Mouse (Mus musculus) retina, postnatal 1 day (tissue): ENCODE data around the gene Tnfrsf13c.
A peak's percentile ranks its signal among the peaks of the same experiment; 100 is the strongest.

Experiments
- DNase-seq: peaks from one replicate; pipeline ENCODE4 v3.0.0-alpha.2; 2012

Gene Tnfrsf13c

DNA sequence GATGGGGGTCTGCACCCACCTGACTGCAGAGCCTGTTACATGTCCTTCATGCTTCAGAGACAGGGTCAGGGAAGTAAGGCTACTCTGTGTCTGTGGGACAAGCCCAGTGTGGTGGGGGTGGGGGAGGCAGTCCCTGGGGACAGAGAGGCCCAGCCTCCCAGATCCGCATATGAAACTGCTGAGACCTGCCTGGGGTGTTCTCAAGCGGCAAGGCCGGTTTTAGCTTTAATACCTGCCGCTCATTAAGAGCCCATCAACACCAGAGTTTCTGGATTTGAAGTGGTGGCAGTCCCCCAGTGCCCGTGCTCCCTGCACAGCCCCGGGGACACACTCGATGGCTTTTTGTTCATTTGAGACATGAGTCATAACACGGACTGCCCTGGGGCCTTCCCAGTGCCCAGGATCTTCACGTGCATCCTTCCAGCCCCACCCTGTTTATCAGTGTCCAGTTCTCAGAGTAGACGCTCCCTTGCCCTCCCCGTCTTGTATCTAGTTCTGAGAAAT, 5.4 kb upstream of the Tnfrsf13c start:
- DNase-seq = no peak

DNA sequence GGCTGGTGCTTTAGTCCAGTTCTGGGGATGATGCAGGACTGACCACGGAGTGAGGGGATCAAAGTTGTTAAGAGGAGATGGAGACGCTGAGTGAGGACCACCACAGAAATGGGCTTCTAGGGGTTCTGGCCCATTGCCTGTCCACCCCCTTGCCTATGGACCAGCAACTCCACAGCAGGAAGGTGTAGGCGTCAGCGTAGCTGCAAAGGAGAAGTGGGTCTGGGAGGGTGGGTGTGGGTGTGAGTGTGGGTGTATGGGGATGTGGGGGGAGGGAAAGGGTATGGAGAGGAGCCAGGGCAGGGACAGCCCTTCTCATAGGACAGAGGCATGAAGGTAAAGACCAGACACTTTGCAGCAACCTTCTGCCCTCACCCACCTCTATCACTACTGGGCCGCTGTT, 1.6 kb upstream of the Tnfrsf13c start:
- DNase-seq = no peak

DNA sequence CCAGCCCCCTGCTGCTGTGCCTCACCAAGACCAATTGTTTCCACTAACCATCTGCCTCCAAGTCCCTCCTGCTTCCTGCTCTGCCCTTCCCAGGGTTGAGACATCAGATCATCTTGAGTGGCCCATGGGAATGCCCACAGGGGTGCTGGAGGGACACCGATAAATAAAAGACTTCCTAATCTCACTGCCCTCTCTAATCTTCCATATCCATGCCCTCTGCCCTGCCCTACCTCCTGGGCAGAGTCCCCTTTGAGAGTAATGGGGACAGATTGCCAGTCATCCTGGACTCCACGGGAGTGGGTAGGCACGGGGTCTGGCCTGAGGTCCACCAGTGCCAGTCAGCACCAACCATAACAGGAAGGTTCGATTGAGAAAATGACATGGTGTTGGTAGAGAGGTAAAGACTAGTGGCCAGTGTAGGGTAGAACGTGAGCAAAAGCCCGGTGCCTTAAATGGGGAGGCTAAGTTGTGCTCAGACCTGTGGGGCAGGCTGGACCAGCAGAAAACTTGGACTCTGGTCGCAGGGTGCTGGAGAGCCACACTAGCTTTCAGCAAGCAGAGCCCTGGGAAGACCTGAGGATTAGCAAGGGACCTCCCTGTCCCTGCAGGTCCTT, 540 bp upstream of the Tnfrsf13c start:
- no peak for DNase-seq

DNA sequence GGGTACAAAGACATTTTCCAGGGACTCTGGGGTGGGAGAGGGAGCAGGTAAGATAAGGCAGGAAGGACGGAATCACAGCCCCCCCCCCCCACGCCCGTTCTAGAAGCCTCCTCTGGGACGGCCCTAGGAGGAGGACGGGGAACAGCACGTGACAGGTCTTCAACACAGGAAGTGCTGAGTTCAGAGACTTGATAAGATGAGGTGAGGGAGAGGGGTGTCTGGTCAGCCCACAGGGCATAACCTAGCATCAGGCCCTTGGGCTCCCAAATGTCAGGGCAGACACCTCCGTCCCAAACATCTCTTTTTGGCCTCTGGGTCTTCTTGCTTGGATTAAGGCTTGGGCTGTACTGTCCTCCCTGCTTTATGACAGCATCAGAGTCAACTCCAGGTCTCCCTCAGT, 918 bp downstream of the Tnfrsf13c start:
- no peak for DNase-seq

DNA sequence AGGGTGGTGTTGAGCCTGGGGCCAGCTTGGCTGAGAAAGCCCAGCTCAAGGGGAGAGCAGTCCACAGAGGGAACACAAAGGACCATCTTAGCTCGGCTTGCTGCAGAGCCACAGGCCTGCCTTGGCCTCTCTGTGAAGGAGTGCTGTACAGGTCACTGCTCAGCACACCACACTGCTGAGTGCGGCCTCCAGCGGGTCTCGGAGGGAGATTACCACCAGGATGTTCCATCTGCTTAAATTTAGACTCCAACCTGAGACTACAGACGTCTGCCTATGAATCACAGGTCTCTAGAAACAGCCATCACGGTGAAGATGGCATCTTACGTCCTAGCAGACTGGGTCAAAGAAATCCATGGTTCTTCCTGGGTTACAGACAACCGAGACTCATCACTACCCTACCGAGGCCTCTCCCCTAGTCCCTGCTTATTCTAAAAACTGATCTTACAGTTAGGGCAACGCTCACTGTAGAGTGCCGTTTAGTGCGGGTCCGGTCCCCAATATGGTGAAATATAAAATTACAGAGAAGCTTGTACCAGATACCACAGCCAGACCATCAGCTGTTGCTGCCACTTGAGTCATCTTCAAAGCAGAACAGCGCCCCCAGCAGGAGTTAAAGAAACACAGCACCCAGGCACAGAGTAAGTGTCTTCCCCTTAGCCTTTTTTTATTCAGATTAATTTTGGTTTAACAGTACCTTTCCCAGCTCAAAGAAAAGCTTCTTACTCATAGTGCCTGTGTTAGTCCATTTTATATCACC, 2.9 kb downstream of the Tnfrsf13c start:
- DNase-seq = peak; percentile 36

DNA sequence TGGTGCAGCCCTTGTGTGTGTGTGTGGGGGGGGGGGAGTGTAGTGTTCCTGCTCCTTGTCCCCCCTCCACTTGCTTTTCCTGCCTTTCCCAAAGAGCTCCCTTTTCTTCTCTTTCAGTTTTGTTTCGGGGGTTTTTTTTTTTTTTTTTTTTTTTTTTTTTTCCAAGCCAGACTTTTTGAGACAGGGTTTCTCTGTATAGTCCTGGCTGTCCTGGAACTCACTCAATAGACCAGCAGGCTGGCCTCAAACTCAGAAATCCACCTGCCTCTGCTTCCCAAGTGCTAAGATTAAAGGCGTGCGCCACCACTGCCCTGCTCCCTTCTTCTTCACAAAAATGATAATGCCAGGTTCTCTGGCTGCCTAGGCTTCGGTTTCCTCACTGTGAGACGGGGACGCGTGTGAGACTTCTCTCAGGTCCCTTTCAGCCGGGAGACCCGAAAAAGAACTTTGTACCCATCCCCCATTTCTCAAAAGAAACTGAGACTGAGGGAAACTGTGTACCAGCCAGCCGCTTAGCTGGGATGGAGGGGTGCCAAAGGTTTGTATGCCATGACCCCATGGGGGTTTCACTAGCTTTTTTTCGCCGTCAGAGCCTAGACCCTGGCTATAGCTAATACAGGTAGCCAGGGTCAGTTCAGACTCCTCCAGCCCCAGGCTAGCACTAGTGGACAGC, 4.0 kb downstream of the Tnfrsf13c start:
- DNase-seq = no peak

DNA sequence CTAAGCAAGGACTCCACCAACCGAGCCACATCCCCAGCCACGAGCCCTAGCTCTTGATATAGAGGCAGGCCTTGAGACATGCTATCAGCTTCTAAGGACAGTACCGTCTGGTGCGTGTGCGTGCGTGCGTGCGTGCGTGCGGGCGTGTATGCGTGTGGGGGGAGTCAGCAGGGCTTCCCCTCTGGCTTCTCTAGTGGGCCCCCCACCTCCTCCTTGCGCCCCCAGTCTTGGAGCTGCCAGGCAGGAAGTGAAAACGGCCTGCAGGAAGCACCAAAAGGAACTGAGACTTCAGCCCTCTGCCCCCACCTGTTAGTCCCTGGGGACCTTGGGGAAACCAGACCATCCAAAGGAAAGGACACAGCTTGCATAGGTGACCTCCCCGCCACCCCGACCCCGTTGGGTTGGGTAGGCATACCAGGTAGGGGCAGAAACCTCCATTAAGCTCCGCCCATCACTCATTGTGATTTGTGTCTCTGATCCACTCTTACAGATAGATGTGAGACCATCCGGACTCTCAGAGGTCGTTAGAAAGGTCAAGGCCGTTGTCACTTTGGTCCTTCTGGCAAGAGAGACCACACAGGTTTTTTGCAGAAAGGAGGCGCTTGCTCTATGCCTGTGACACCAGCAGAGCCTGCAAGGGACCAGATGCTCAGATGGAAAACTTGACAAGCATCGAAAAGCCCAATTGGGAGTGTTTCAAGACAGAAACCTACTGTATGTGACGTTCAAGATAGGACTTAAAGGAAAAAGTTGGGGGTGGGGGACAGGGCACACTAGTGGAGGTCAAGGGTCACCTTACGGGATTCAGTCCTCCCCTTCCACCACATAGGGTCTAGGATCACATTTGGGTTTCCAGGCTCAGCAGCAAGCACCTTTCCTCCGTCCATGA, 5.1 kb downstream of the Tnfrsf13c start:
- no peak for DNase-seq

DNA sequence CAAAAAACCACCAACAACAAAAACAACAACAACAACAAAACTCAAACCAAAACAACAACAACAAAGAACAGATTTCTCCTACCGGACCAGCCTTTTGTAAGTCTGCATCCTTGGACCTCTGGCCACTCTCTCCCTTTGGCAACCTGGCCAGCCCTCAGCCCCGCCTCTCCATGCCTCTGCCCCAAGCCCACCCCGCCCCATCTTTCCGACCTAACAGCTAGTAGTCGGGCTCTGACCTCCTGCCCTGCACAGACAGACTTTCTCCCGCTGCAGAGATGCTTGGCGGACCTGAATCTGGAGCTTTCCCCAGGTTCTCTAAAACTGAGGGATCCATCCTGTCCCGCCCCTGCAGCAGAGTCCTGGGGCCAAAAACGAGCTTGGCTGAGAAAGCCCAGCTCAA, 6.2 kb downstream of the Tnfrsf13c start:
- no peak for DNase-seq

DNA sequence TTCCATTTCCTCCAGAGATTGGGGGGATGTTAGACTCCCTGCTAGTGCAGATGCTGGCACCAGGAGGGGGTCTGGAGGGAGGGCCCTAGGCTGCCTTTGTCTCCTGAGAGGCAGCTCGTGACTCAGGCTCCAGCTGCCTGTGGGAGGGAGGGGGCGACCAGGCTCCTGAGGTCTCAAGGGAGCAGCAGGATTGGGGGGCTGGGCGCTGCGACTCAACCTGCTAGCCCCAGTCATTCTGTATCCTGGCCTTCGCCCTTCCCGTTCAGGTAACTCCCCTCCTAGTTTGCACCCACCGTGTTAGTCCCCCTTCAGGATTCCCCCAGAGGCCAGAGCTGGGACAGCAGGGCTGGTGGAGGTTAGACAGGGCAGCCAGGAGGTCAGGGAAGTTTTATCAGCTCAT, 7.1 kb downstream of the Tnfrsf13c start:
- DNase-seq = peak; percentile 51

DNA sequence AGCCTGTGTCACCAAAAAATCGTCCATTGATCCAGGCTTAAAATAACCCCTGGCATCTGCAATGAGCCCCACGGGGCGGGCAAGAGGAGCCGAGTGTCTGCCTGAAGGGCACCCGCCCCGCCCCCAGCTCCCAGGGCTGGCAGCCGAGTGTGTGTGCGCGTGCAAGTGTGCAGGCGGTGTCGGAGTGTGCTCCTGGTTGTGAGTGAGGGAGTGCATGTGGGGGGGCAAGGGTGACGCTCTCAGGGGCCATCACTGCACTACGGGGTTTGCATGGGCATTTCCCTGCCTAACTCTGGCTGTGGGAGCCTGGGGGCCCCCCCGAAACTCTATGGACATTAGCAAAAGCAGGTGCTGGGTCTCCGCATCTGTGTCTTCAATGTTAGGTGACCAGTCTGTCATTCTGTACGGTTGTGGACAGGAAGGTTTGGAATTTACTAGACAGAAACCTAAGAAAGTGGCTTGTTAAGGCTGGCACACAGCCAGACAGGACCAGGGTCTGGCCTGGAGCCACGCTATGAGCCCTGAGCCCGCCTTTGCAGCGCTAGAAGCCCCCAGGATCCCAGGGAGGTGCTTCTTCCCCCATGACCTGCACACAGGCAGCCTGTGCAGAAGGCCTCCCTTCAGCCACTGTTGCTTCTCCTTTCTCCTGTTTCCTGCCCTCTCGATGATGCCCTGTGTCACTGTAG, 7.9 kb downstream of the Tnfrsf13c start:
- peak; percentile 49 for DNase-seq

DNA sequence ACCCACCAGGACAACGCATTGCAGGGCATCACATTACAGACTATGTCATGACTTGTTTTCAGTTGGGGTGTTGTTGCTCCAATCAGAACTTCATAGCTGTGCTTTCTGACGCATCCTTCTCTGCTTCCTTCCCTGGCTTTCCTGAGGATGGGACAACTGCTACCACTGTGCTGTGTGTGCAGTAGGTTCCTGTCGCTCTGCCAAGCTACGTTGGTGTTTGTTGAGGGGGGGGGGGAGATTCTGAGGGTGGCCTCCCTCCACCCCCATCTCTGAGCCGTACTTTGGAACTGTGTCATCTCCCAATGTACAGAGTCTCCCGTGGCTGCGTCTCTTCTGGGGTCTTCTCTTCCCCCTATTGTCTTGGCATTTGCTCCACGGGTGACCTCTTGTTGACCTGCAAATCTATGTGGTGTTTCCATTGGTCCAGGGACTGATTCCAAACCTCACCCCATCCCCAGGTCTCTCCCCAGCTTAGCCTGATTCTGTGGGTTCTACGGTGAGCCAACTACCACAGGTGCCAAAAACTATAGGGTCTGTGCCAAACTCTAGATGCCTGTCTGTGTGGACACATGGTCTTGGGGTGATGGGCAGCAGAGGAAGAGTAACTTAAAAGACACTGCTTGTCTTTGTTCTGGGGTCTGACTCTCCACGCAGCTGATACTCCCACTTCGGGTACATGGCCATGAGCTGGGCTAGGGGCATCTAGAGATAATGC, 8.7 kb downstream of the Tnfrsf13c start:
- DNase-seq = peak; percentile 31

DNA sequence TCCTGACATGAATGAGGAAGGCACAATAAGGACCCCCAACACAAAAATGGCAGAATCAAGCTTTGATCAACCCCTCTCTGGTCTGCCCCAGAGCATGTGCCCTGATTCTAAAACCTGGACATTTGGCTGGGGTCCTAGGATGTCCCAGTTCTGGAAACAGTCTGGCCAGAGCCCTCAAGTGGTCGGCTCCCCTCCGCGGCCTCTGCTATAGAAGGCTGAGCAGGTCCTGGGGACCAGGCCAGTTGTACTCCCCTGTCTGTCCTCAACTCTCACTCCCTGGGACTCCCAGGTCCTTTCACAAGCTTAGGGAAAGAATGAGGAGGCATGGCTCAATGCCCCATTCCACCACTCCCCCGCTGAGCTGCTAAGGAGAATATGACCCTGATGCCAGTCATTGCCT, 10.9 kb downstream of the Tnfrsf13c start:
- DNase-seq = no peak

DNA sequence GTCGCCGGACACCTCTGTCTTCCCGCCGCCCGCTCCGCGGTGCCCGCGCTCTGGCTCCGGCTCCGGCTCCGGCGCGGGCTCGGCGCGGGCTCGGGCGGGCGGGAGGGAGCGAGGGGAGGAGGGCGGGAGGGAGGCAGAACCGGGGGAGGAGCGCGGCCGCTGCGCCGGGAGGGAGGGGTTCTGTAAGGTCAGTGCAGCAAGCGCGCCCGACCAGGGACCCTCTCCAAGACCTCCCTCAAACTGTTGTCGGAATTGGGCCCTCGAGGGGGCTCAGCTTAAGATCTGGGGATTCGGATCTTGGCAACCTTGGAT, 11.5 kb downstream of the Tnfrsf13c start, which contains the start of gene Shisa8:
TSS of gene Shisa8 (minus strand) at position 64 of the 312 bp plus-strand sequence.
- DNase-seq = peak; percentile 59

DNA sequence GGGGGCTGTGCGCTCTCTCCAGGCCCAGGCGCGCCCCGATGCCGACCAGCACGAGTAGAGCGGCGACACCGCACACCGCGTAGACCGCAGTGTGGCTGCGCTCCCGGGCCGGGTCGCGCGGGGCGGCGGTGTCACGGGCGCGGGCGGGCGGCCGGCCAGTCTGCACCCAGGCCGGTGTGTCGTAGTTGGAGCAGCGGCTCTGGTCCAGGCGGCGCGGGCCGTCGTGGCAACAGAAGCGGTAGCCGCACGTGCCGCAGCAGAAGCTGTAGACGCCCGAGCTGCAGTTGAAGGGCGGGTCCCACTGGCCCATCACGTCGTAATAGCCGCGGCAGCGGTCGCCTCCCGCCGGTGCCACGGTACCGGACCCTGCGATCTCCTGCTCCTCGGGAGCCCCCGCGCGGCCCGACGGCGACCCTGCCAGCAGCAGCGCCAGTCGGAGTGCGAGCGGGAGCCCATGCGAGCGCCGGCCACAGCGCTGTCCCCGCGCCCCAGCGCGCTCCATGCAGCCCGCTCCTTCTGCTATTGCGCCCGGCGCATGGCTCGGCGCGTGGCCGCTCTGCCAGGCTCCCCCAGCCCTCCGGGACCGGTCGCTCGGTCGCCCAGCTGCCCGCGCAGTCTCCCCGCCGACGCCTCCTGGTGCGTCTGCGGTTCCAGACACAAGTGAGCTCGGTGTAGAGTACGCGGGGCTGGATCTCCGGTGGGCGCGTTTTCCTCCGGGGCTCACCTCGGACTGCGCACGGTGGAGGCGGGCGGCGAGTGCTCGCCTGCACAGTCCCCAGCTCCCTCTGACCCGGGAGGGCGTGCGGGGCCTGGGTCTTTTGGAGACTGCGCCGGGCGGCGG, 12.0 kb downstream of the Tnfrsf13c start:
- DNase-seq = peak; percentile 67

DNA sequence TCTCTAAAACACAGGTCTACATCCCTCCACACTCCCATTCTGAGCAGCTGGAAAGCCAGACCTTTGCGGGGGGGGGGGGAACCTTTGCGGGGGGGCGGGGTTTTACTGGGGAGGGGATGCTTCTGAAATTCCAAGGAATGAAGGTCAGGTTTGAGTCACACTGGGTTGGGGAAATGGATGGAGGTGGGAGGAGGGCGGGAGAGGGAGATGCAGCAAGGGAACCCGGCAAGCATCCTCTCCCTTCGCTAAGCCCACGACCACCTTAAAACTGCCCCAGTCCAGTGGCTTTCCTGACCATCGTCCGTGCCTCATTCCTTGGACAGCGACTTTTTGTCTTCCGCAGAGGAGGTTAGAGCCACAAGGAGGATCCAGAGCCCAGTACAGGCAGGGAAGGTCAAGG, 12.9 kb downstream of the Tnfrsf13c start:
- no peak for DNase-seq

DNA sequence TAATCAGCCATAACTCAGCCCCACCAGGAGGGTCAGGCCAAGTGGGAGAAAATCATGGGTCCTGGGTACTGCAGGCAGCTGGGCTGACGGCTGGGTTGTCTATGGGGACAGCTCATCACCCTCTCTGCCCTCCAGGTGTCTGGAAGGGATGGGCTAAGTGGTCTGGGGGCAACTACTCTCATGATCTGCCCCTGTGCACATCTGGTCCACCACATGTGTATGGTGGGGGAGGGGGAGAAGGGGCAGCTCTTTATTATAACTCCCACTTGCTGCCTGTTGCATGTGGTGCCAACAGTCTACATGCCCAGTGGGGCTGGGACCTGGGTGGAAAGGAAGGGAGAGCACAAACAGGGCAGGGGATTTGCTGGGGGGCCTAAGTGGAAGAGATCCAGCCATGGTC, 13.4 kb downstream of the Tnfrsf13c start:
- no peak for DNase-seq

DNA sequence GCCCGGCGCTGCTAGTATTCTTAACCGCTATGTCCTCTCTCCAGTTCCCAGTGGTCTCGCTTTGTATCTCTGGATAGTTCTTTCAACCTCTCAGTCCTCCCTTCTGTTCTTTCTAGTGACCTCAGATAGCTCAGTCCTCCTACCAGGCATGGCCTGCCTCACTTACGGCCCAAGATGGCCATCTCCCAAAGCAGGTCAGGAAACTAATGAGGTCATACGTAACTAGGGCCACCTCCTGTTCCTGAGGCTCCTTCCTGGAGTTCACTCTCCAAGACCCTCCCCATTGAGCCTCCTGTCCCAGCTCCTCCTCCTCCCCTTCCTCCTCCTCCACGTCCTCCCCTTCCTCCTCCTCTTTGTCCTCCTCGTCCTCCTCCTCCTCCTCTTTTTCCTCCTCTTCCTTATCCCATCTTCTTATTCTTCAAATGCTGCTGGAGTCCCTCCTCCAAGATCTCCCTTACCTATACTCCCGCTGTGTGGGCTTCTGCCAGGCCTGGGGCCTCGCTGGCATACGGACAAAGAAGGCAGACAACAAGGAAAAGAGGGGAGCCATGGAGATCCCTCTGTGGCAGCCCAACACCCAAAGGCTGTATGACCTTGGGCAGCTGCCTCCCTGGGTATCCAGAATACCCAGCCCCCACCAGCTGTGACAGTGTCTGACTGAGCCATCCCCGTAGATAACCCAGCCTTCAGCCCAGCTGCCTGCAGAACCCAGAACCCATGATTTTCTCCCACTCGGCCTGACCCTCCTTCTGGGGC, 14.7 kb downstream of the Tnfrsf13c start:
- no peak for DNase-seq

DNA sequence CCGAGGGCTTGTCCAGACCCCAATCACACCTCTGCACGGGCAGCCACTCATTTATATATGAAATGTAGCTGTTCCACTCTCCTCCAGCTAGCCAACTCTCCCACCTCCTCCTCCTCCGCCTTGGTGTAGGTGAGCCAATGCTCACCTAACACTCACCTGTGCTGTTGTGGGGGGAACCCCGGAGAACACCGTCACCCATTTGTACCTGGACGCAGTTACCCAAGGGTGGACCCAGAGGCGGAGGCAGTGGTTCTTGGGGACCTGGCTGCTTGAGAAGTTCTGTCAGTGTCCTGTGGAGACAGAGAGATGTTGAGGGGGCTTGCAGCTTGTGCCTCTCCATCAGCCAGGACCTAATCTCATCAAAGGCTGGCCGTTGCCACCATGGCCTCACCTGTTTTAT, 15.9 kb downstream of the Tnfrsf13c start:
- no peak for DNase-seq

DNA sequence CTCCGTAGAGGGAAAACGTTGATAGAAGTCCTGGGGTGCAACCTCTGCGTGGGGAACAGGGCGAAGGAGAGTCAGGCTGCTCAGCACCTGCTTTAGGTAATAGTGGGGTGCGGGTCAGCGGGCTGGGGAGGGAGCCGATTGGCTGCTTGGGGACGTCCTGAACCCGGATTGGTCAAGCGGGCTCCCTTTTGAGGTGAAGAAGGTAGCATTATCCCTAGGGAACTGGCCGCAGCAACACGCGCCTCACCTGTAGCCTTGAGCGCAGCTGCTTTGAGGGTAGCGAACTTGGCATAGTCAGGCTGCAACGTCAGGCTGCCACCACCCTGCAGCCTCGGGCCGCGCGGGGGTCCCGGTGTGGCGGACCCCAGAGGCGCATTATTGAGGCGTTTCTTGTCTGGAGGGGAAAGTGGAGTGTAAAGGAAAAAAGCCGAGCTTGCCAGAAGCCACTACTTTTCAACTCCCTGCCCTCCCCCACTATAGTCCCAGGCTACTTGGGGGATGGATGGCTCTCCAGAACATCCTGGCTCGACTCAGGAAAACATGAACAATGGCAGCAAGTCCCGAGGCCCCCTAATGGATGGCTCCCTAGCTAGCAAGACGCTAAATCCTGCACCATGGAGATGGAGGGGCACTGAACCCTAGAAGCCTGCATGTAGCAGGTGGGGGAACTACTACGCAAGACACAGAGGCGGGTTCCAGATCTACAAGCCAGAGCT, 16.5 kb downstream of the Tnfrsf13c start:
- DNase-seq = peak; percentile 25
